In the genomic region with DNA sequence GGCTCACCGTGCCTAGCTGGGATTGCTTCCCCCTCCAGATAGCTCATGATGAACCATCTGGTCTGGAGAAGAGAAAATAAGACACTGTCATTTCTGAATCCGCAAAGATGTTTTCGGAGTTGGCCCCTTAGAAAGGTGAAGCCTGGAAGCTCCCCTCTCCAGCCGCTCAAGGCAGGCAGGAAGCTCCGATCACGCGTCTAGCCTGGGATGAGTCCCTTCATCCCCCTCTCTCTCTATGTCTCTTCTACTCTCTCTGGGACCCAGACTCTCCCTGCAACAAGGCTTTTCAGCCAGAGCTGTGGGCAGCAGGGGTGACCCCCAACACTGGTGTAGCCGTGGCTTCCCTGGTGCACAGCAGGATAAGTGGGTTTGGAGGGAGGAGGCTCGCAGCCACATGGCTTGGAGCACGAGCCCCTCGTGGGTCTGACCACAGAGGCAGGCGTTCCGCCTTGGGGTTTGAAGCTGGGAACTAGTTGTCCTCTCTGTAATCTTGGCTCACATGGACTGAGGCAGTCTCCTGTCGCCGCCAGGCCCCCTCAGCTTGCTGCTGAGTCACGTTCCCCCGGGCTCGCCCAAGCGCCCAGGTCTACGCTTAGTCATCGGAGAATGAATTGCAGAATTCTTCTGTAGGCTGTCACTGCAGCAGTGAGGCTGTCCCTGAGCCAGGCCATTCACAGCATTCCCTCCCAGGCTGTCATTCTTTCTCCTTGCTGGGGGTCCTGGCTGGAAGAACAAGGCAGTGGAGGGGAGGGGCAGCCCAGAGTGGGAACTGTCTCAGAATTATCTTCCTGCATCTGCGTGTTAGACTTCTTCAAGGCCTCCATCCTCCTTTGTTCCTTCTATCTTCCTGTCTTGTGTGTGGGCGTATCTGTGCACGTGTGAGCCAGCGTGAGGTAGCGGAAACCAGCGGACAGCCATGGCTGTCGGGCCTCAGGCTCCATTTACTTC, we compare ENCODE assay signal across 8 mouse cellular contexts. TPM values are rescaled to one million over a fixed set of nuclear protein-coding genes. Genes with fewer than 3 reads are reported as not detected.
DNase-seq lines count a peak whose midpoint lies in the region; ATAC-seq and TF ChIP-seq lines count a peak whose summit lies in the region.
"Had no signal": no experiment of that assay in that cellular context is flagged by ENCODE, and none has a peak within 500 bp of the region (broad histone marks: within the 10 kb centered on the region; RNA-seq: fewer than 3 reads in every experiment).

No protein-coding gene starts in this region.

- no peak overlapping the region for H3K4me3 ChIP-seq in liver, postnatal 0 days (ENCODE audit: low read depth, low read length)
- H3K4me3 ChIP-seq in stomach, postnatal 0 days (ENCODE audit: low read depth, low read length), result no peak overlapping the region

- H3K4me1 ChIP-seq in liver, postnatal 0 days (ENCODE audit: insufficient read depth), result peaks cover 55% of the 10 kb centered on the region
- H3K4me1 ChIP-seq in stomach, postnatal 0 days (replicated peaks; ENCODE audit: control insufficient read depth, insufficient read depth), result no peaks in the 10 kb centered on the region

- WGBS in liver, postnatal 0 days (ENCODE audit: insufficient replicate concordance), result 35% methylated on average over 28 of the region's 28 CpGs
- 56% methylated on average over 28 of the region's 28 CpGs for WGBS in stomach, postnatal 0 days

- H3K9ac ChIP-seq in liver, postnatal 0 days (replicated peaks), result peak overlapping the region; percentile 60
- H3K9ac ChIP-seq in stomach, postnatal 0 days (ENCODE audit: low read length), result 0 out of 2 replicates have a peak overlapping the region, but pooled peaks have one; percentile 2

- no peaks in the 10 kb centered on the region for H3K27me3 ChIP-seq in liver, postnatal 0 days (ENCODE audit: insufficient read depth, low read length)
- no peaks in the 10 kb centered on the region for H3K27me3 ChIP-seq in stomach, postnatal 0 days (ENCODE audit: control insufficient read depth, insufficient read depth, low read length)

- H3K27ac ChIP-seq in liver, postnatal 0 days (ENCODE audit: low read depth), result peak overlapping the region; percentile 96
- H3K27ac ChIP-seq in stomach, postnatal 0 days (replicated peaks), result no peak overlapping the region

- H3K36me3 ChIP-seq in liver, postnatal 0 days (replicated peaks; ENCODE audit: insufficient read depth, low read length), result no peaks in the 10 kb centered on the region
- no peaks in the 10 kb centered on the region for H3K36me3 ChIP-seq in stomach, postnatal 0 days (ENCODE audit: control insufficient read depth, insufficient read depth, low read length)

- TF ChIP-seq EP300 in liver, postnatal 0 days (IDR thresholded peaks at IDR 0.05; ENCODE audit: low read depth), result peak; percentile 93
- TF ChIP-seq EP300 in stomach, postnatal 0 days (optimal IDR thresholded peaks at IDR 0.05), result no peak

- no peak for TF ChIP-seq CTCF in liver, postnatal 0 days (IDR thresholded peaks at IDR 0.05; ENCODE audit: low read depth)
- TF ChIP-seq CTCF in stomach, postnatal 0 days (IDR thresholded peaks at IDR 0.05; ENCODE audit: low read depth), result no peak

- H3K4me2 ChIP-seq in liver, postnatal 0 days (ENCODE audit: low read depth, low read length), result peak overlapping the region; percentile 52
- H3K4me2 ChIP-seq in stomach, postnatal 0 days (replicated peaks; ENCODE audit: low read depth), result no peak overlapping the region

- DNase-seq in right cerebral cortex, adult 18-20 months, result peak; percentile 88
- DNase-seq in right cerebral cortex, postnatal 4 days, result no peak
- DNase-seq in adrenal gland, adult 8-10 months, result peak; percentile 77
- DNase-seq in fibroblast of lung, adult 2 months (ENCODE audit: low read depth), result peak; percentile 99
- peak; percentile 66 for DNase-seq in heart, postnatal 4 days
- peak; percentile 84 for DNase-seq in liver, postnatal 0 days
- DNase-seq in stomach, postnatal 0 days (ENCODE audit: low spot score), result peak; percentile 38

- no peaks in the 10 kb centered on the region for H3K9me3 ChIP-seq in liver, postnatal 0 days (ENCODE audit: low read length)
- no peaks in the 10 kb centered on the region for H3K9me3 ChIP-seq in stomach, postnatal 0 days (ENCODE audit: control insufficient read depth, low read length)

- peak; percentile 95 for ATAC-seq in liver, postnatal 0 days
- peak; percentile 76 for ATAC-seq in stomach, postnatal 0 days (ENCODE audit: low FRiP score, low TSS enrichment)

RNA-seq across cellular contexts. Expression of gene Trim56, which starts 13.2 kb away (rescaled TPM):
- 10 to 100 TPM; 44.0 to 57.1 (median 54.0) TPM for total RNA-seq in adrenal gland, adult 8-10 months (2022)
- total RNA-seq in heart, postnatal 4 days (2021), result 10 to 100 TPM; 15.7 to 15.9 TPM
- polyA plus RNA-seq in liver, postnatal 0 days (2015; fragmentation: Nextera tagmentation; extraction: Ambion mirVana), result 6.4 and 7.4 TPM in 2 replicates
- 4.4 and 4.5 TPM in 2 replicates for polyA plus RNA-seq in stomach, postnatal 0 days (2015; fragmentation: Nextera tagmentation; extraction: Ambion mirVana)

RNA-seq across cellular contexts. Expression of gene Serpine1, which starts 30.8 kb away (rescaled TPM):
- 1 to 10 TPM; 2.7 to 9.5 (median 6.5) TPM for total RNA-seq in adrenal gland, adult 8-10 months (2022)
- total RNA-seq in heart, postnatal 4 days (2021), result 10 to 100 TPM; 13.4 to 14.0 TPM
- polyA plus RNA-seq in liver, postnatal 0 days (2015; fragmentation: Nextera tagmentation; extraction: Ambion mirVana), result 0.23 and 0.25 TPM in 2 replicates
- polyA plus RNA-seq in stomach, postnatal 0 days (2015; fragmentation: Nextera tagmentation; extraction: Ambion mirVana), result 0.25 and 0.27 TPM in 2 replicates

RNA-seq across cellular contexts. Expression of gene Muc3, which starts 46.3 kb away (rescaled TPM):
- not detected for total RNA-seq in adrenal gland, adult 8-10 months (2022)
- not detected for total RNA-seq in heart, postnatal 4 days (2021)
- not detected in 2 replicates for polyA plus RNA-seq in liver, postnatal 0 days (2015; fragmentation: Nextera tagmentation; extraction: Ambion mirVana)
- polyA plus RNA-seq in stomach, postnatal 0 days (2015; fragmentation: Nextera tagmentation; extraction: Ambion mirVana), result 0.68 and 0.75 TPM in 2 replicates
- total RNA-seq: left cerebral cortex, postnatal 10 days had no signal

RNA-seq across cellular contexts. Expression of gene Ap1s1, which starts 56.9 kb away (rescaled TPM):
- 100 to 1,000 TPM; 104 to 120 (median 106) TPM for total RNA-seq in adrenal gland, adult 8-10 months (2022)
- 10 to 100 TPM; 70.9 to 82.3 TPM for total RNA-seq in heart, postnatal 4 days (2021)
- 57.9 and 60.7 TPM in 2 replicates for polyA plus RNA-seq in liver, postnatal 0 days (2015; fragmentation: Nextera tagmentation; extraction: Ambion mirVana)
- polyA plus RNA-seq in stomach, postnatal 0 days (2015; fragmentation: Nextera tagmentation; extraction: Ambion mirVana), result 140 and 146 TPM in 2 replicates
